Mouse (Mus musculus) midbrain, embryonic 16.5 days (tissue): ENCODE results near the gene Ppat. TPM values are rescaled to one million over a fixed set of nuclear protein-coding genes. Genes with fewer than 3 reads are reported as not detected.

Experiments used
- ATAC-seq: fragments of 200-750 bp; cut with Nextera tagmentation; 2 replicates; pipeline ENCODE4 v1.8.0; 2017; ENCODE audit warnings: moderate TSS enrichment
- H3K27ac ChIP-seq: fragments of 300-500 bp; sonication (generic); 2 replicates; pipeline ENCODE4 v1.5.1; 2014; ENCODE audit warnings: mild to moderate bottlenecking, low read length, mixed read lengths
- H3K27me3 ChIP-seq: fragments of 300-500 bp; sonication (generic); 2 replicates; pipeline ENCODE4 v1.6.1; 2014; ENCODE audit warnings: low read depth, low read length, mixed read lengths; ENCODE audit not compliant: control insufficient read depth, insufficient read depth
- H3K36me3 ChIP-seq: fragments of 300-500 bp; sonication (generic); 2 replicates; pipeline ENCODE4 v1.6.1; 2014; ENCODE audit warnings: mild to moderate bottlenecking, low read length, moderate library complexity, mixed read lengths; ENCODE audit not compliant: control insufficient read depth, insufficient read depth
- H3K4me1 ChIP-seq: fragments of 300-500 bp; sonication (generic); 2 replicates; pipeline ENCODE4 v1.6.1; 2014; ENCODE audit warnings: mild to moderate bottlenecking, low read length, mixed read lengths; ENCODE audit not compliant: control insufficient read depth, insufficient read depth
- H3K4me2 ChIP-seq: fragments of 300-500 bp; sonication (generic); 2 replicates; pipeline ENCODE4 v1.6.1; 2014; ENCODE audit warnings: mild to moderate bottlenecking, low read length, mixed read lengths
- H3K4me3 ChIP-seq: fragments of 300-500 bp; sonication (generic); 2 replicates; pipeline ENCODE4 v1.5.1; 2014; ENCODE audit warnings: low read depth, mild to moderate bottlenecking, low read length, moderate library complexity, mixed read lengths
- H3K9ac ChIP-seq: fragments of 300-500 bp; sonication (generic); 2 replicates; pipeline ENCODE4 v1.6.1; 2014; ENCODE audit warnings: low read depth, low read length, mixed read lengths
- H3K9me3 ChIP-seq: fragments of 300-500 bp; sonication (generic); replicated peaks from 2 replicates; pipeline ENCODE4 v1.6.1; 2014; ENCODE audit warnings: mild to moderate bottlenecking, low read length, mixed read lengths; ENCODE audit not compliant: control insufficient read depth, poor library complexity, severe bottlenecking
- WGBS: fragments of 180-500 bp; shearing (Covaris S2); extraction: QIAGEN DNeasy Blood & Tissue Kit; methylation state at CpG from one replicate; pipeline ENCODE4 v1.1.7; 2014; 5-methylcytosine and 5-hydroxymethylcytosine counted together
- polyA plus RNA-seq: library from polyadenylated mRNA; unstranded; fragments of >200 nt; fragmentation: Nextera tagmentation; extraction: Ambion mirVana; gene quantifications from 2 replicates; pipeline ENCODE4 v1.2.1, GENCODE M21; 2015

The Ppat gene
- polyA plus RNA-seq, 1 experiment from 2014 or later = 9.7 TPM

GRCm38 (mm10) chr5:76906155-76906499 is 45.3 kb downstream of the Ppat start:
- H3K4me1 ChIP-seq = peaks cover 6% of the 10 kb centered on the region; the same call in 1 of the 2 replicates
- 29% methylated on average over 3 of the region's 3 CpGs for WGBS
- no peaks in the 10 kb centered on the region for H3K9me3 ChIP-seq
- H3K9ac ChIP-seq = peak overlapping the region; percentile 88
- peak overlapping the region; percentile 63 for H3K4me2 ChIP-seq
- H3K27ac ChIP-seq = peak overlapping the region; percentile 88
- peak overlapping the region; percentile 74 for H3K4me3 ChIP-seq
- no peaks in the 10 kb centered on the region for H3K27me3 ChIP-seq
- no peak for ATAC-seq
- H3K36me3 ChIP-seq = no peaks in the 10 kb centered on the region

- peaks cover 6% of the 10 kb centered on the region; the same call in 1 of the 2 replicates for H3K4me1 ChIP-seq
- WGBS = under 1% methylated on average over 47 of the region's 47 CpGs
- H3K36me3 ChIP-seq = no peaks in the 10 kb centered on the region
- H3K9me3 ChIP-seq = no peaks in the 10 kb centered on the region
- H3K4me2 ChIP-seq = peak within 1 kb of the TSS; percentile 73
- peak within 1 kb of the TSS; percentile 74 for H3K4me3 ChIP-seq
- H3K27ac ChIP-seq = peak within 1 kb of the TSS; percentile 89
- ATAC-seq = peak; percentile 97
- H3K27me3 ChIP-seq = no peaks in the 10 kb centered on the region
- H3K9ac ChIP-seq = peak within 1 kb of the TSS; percentile 88
Observed at GRCm38 (mm10) chr5:76905405-76906154, 45.8 kb downstream of the Ppat start, which contains the start of gene Aasdh. Aasdh (minus strand) TSS chr5:76905514.

GRCm38 (mm10) chr5:76904713-76905404 is 46.5 kb downstream of the Ppat start:
- H3K4me2 ChIP-seq = peak overlapping the region; percentile 73
- H3K27ac ChIP-seq = peak overlapping the region; percentile 89
- WGBS = 1% methylated on average over 19 of the region's 19 CpGs
- peak overlapping the region; percentile 88 for H3K9ac ChIP-seq
- ATAC-seq = peak; percentile 76
- peaks cover 6% of the 10 kb centered on the region; the same call in 1 of the 2 replicates for H3K4me1 ChIP-seq
- no peaks in the 10 kb centered on the region for H3K36me3 ChIP-seq
- H3K4me3 ChIP-seq = peak overlapping the region; percentile 74
- H3K9me3 ChIP-seq = no peaks in the 10 kb centered on the region
- H3K27me3 ChIP-seq = no peaks in the 10 kb centered on the region

GRCm38 (mm10) chr5:76902131-76902530 is 49.2 kb downstream of the Ppat start:
- no peak overlapping the region for H3K9ac ChIP-seq
- ATAC-seq = no peak
- no peaks in the 10 kb centered on the region for H3K9me3 ChIP-seq
- 80% methylated on average over 4 of the region's 4 CpGs for WGBS
- no peak overlapping the region for H3K27ac ChIP-seq
- H3K4me1 ChIP-seq = peaks cover 6% of the 10 kb centered on the region; the same call in 1 of the 2 replicates
- H3K36me3 ChIP-seq = no peaks in the 10 kb centered on the region
- no peak overlapping the region for H3K4me2 ChIP-seq
- no peaks in the 10 kb centered on the region for H3K27me3 ChIP-seq
- H3K4me3 ChIP-seq = no peak overlapping the region

- 88% methylated on average over 2 of the region's 2 CpGs for WGBS
- Histone ChIP-seq H3K27me3 (no peaks in the 10 kb centered on the region), H3K4me2 (no peak overlapping the region), H3K4me3 (no peak overlapping the region), H3K4me1 (no peaks in the 10 kb centered on the region), H3K27ac (no peak overlapping the region), H3K36me3 (peaks cover 25% of the 10 kb centered on the region), H3K9me3 (no peaks in the 10 kb centered on the region), H3K9ac (no peak overlapping the region)
- no peak for ATAC-seq
Observed at GRCm38 (mm10) chr5:76893084-76893483, 58.3 kb downstream of the Ppat start.

GRCm38 (mm10) chr5:76892608-76893007 is 58.8 kb downstream of the Ppat start:
- H3K4me3 ChIP-seq = no peak overlapping the region
- ATAC-seq = no peak
- 80% methylated on average over 2 of the region's 2 CpGs for WGBS
- H3K4me1 ChIP-seq = no peaks in the 10 kb centered on the region
- H3K4me2 ChIP-seq = no peak overlapping the region
- no peak overlapping the region for H3K9ac ChIP-seq
- peaks cover 25% of the 10 kb centered on the region for H3K36me3 ChIP-seq
- no peaks in the 10 kb centered on the region for H3K27me3 ChIP-seq
- H3K9me3 ChIP-seq = no peaks in the 10 kb centered on the region
- H3K27ac ChIP-seq = no peak overlapping the region

GRCm38 (mm10) chr5:76887011-76887410 is 64.4 kb downstream of the Ppat start:
- Histone ChIP-seq H3K36me3 (peaks cover 46% of the 10 kb centered on the region), H3K4me3 (no peak overlapping the region), H3K27ac (no peak overlapping the region), H3K9me3 (no peaks in the 10 kb centered on the region), H3K27me3 (no peaks in the 10 kb centered on the region), H3K4me1 (no peaks in the 10 kb centered on the region), H3K9ac (no peak overlapping the region), H3K4me2 (no peak overlapping the region)
- ATAC-seq = no peak
- 99% methylated on average over 2 of the region's 2 CpGs for WGBS

GRCm38 (mm10) chr5:76884107-76884506 is 67.3 kb downstream of the Ppat start:
- peaks cover 34% of the 10 kb centered on the region for H3K36me3 ChIP-seq
- 93% methylated on average over 1 of the region's 1 CpGs for whole genome bisulfite sequencing
- H3K4me3 ChIP-seq = no peak overlapping the region
- no peaks in the 10 kb centered on the region for H3K9me3 ChIP-seq
- ATAC-seq = no peak
- H3K27ac ChIP-seq = no peak overlapping the region
- no peak overlapping the region for H3K9ac ChIP-seq
- H3K27me3 ChIP-seq = no peaks in the 10 kb centered on the region
- no peaks in the 10 kb centered on the region for H3K4me1 ChIP-seq
- H3K4me2 ChIP-seq = no peak overlapping the region

- Histone ChIP-seq H3K27ac (no peak overlapping the region), H3K36me3 (peaks cover 15% of the 10 kb centered on the region), H3K4me1 (no peaks in the 10 kb centered on the region), H3K9me3 (no peaks in the 10 kb centered on the region), H3K9ac (no peak overlapping the region), H3K4me3 (no peak overlapping the region), H3K4me2 (no peak overlapping the region), H3K27me3 (no peaks in the 10 kb centered on the region)
- WGBS = 90% methylated on average over 25 of the region's 25 CpGs
- no peak for ATAC-seq
Observed at GRCm38 (mm10) chr5:76876106-76876758, 75.1 kb downstream of the Ppat start.
